Mouse (Mus musculus) mouse embryonic stem cell (cell line): ENCODE measurements around the gene Plekhd1.

ENCODE experiments used
- in situ Hi-C, 2 experiments: fragments of 300-500 bp; cut with MboI; formaldehyde crosslinking; loops; 1 replicate in 1 of 2; 3 replicates in 1 of 2; pipeline ENCODE4 v1.14.3; 2019 to 2020; ENCODE audit warnings: low sequenced_read_pairs in 2 of 2, low pct_unique_long_range_greater_than_20kb in 1 of 2, mixed read lengths in 1 of 2; ENCODE audit not compliant: unreplicated experiment in 1 of 2

The Plekhd1 gene

GRCm38 (mm10) chr12:80736464-80737282 is 44.3 kb downstream of the Plekhd1 start:
- in situ Hi-C loops = no loop called here

- in situ Hi-C loops = no loop called here
Observed at GRCm38 (mm10) chr12:80737283-80737600, 44.9 kb downstream of the Plekhd1 start.

DNA sequence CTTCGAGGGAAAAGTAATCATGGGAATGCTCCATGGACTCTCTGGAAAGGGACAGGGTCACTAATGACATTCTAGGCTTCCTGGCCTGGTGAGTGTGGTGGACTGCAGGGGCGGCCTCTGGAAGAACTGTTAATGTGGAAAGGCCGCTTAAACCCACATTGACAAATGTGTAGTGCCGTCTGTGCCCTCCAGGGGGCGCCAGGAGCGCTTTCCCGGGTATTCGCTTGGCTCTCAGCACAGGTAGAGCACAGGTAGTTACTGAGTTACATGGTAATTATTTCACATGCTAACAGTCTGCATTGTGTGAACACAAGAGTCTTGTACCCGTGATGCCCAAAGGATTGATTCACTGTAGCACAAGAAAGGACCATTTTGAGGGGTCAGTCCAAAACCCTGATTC is 47.1 kb downstream of the Plekhd1 start:
- in situ Hi-C loops = no loop called here

- in situ Hi-C loops = no loop called here
Observed at GRCm38 (mm10) chr12:80744614-80745013, 52.2 kb downstream of the Plekhd1 start.

- in situ Hi-C loops = no loop called here
Observed at GRCm38 (mm10) chr12:80746031-80746813, 53.8 kb downstream of the Plekhd1 start.

DNA sequence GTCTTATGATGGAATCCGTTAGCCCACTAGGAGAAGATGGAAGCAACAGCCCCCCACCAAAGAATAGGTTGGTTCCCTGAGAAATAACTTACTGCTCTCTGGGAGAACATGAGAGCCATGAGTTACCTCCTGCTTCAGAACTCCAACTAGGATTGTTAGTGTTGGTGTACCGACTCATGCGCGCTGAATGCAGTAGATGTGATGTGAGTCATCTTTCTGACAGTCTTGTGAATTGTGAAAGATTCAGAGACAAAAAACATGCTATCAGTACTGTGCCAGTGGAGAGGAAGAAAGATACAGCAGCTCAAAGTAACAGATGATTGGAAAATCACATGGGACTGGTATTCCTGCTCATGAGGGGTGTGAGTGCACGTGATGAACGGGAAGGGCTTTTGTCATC is 59.2 kb downstream of the Plekhd1 start:
- in situ Hi-C loops = no loop called here

DNA sequence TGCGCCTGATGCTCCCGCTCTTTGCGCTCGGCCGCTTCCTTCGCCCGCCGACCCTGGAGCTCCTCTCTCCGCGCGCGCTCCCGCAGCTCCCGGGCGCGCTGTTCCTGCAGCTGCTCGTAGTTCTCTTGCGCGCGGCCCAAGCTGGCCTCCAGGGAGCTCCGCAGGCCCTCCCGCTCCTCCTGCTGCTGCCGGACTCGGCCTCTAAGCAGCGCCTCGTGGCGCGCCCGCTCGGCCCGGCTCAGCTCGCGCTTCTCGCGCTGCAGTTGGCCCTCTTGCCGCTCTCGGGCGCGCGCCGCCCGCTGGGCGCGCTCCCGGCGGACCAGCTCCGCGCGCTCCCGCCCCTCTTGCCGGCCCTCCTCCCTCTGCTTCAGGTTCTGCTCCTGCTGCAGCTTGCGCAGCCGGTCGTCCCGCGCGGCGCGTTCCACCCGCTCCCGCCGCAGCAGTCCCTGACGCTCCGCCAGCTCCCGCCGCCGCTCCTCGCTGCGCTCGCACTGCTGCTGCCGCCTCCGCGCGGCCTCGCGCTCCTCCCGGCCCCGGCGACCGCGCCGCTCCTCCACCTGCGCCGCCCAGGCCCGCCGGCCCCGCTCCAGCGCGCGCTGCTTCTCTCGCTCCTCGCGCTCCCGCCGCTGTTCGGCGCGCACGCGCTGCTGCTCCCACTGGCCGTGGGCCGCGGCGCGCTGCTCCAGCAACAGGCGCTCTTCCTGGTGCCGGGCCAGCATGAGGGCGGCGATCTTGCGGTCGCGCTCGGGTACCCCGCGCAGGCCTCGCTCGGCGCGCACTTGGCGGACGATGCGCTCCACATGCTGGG is 65.6 kb downstream of the Plekhd1 start:
- in situ Hi-C loops = no loop called here

DNA sequence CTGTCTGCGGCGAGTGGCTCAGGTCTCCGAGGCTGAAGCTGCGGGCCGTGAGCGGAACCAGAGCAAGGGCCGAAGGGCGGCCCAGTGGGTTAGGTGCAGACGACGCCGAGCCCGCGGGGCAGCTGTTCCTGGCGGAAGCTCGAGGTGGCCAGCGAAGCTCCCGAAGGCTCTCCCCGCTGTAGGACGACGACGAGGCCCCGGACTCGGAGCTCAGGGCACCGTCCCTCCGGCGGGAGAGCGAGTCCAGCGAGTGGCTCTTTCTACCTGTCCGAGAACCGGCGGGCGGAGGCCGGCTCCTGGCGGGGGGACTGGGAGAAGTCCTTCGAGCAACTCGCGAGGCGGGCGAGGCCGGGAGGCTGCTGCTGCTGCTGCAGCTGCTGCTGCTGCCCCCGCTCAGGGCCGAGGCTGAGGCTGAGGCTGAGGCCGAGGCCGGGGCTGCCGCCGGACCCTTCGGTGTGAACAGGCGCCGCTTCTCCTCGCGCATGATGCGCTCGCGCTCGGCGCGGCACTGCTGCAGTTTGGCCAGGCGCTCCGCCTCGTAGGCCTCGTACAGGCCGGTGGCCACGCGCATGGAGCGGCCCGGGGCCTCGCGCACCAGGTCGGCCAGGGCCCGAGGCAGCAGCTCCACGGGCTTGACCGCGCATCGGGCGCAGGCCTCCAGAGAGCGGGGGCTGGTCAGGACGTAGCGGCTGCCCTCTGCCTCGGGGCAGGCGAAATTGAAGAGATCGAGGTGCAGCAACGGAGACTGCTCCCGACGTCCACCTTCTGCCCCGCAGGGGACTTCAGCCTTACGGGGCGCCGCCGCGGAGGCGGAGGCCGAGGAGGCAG is 66.4 kb downstream of the Plekhd1 start:
- in situ Hi-C loops = no loop called here

DNA sequence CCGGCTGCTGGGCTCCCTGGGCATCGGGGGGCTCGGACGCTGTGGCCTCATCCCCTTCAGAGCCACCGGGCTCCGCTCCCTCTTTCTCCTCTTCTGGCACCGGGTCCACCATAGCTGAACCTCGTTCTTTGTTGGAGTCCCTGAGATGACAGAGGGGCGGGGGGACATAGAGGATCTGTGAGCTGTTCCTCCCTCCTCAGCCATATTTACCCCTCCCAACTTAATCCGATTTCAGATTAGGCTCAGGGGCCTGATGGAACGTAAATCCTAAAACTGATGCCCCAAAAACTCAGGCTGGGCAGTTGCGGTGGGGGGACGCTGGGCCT is 67.0 kb downstream of the Plekhd1 start:
- in situ Hi-C loops = no loop called here

GRCm38 (mm10) chr12:80759713-80760395 is 67.5 kb downstream of the Plekhd1 start:
- in situ Hi-C loops = no loop called here

- in situ Hi-C loops = no loop called here
Observed at GRCm38 (mm10) chr12:80760396-80760801, 68.0 kb downstream of the Plekhd1 start, which contains the start of gene Ccdc177. Ccdc177 (minus strand) TSS chr12:80760687.

- in situ Hi-C loops = no loop called here
Observed at GRCm38 (mm10) chr12:80762982-80763381, 70.6 kb downstream of the Plekhd1 start.

- in situ Hi-C loops = no loop called here
Observed at GRCm38 (mm10) chr12:80764116-80764515, 71.7 kb downstream of the Plekhd1 start.

GRCm38 (mm10) chr12:80769697-80770096 is 77.3 kb downstream of the Plekhd1 start:
- in situ Hi-C loops = loop anchor here (5.0 kb wide), 2 partner anchors 123 to 128 kb away; no protein-coding TSS in a partner anchor
